Mouse (Mus musculus) heart, embryonic 14.5 days (tissue): ENCODE measurements around the gene Nrxn3. TPM values are rescaled to one million over a fixed set of nuclear protein-coding genes. Genes with fewer than 3 reads are reported as not detected.

Experiments used
- ATAC-seq: fragments of 200-750 bp; cut with Nextera tagmentation; 2 replicates; pipeline ENCODE4 v1.8.0; 2017; ENCODE audit warnings: low read depth, moderate TSS enrichment; ENCODE audit not compliant: insufficient number of reproducible peaks, insufficient read depth, low FRiP score
- H3K27ac ChIP-seq, 2 experiments: fragments of 200-500 bp in 1 of 2; fragments of 300-500 bp in 1 of 2; sonication (generic) in 1 of 2; replicated peaks in 1 of 2; 2 replicates each; pipeline ENCODE4 v1.5.1; 2012 to 2014; ENCODE audit warnings: low read depth in 2 of 2, low read length in 2 of 2, control low read depth in 1 of 2, mild to moderate bottlenecking in 1 of 2, mixed read lengths in 1 of 2; ENCODE audit not compliant: control insufficient read depth in 1 of 2, insufficient read depth in 1 of 2
- H3K27me3 ChIP-seq: fragments of 300-500 bp; sonication (generic); 2 replicates; pipeline ENCODE4 v1.6.1; 2014; ENCODE audit warnings: mild to moderate bottlenecking, low read length, control low read depth; ENCODE audit not compliant: control insufficient read depth, insufficient read depth
- H3K36me3 ChIP-seq: fragments of 300-500 bp; sonication (generic); 2 replicates; pipeline ENCODE4 v1.6.1; 2014; ENCODE audit warnings: mild to moderate bottlenecking, control low read depth, low read length, mixed read lengths; ENCODE audit not compliant: control insufficient read depth, insufficient read depth
- H3K4me1 ChIP-seq, 2 experiments: fragments of 200-500 bp in 1 of 2; fragments of 300-500 bp in 1 of 2; sonication (generic) in 1 of 2; 2 replicates each; pipeline ENCODE4 v1.6.1; 2012 to 2014; ENCODE audit warnings: low read length in 2 of 2, control low read depth in 1 of 2, mixed read lengths in 1 of 2; ENCODE audit not compliant: control insufficient read depth in 2 of 2, insufficient read depth in 2 of 2
- H3K4me2 ChIP-seq: fragments of 300-500 bp; sonication (generic); 2 replicates; pipeline ENCODE4 v1.6.1; 2014; ENCODE audit warnings: mild to moderate bottlenecking, low read length
- H3K4me3 ChIP-seq, 2 experiments: fragments of 200-500 bp in 1 of 2; fragments of 300-500 bp in 1 of 2; sonication (generic) in 1 of 2; 2 replicates each; pipeline ENCODE4 v1.5.1; 2012 to 2014; ENCODE audit warnings: low read length in 2 of 2, mild to moderate bottlenecking in 2 of 2, control low read depth in 1 of 2, low read depth in 1 of 2, moderate library complexity in 1 of 2; ENCODE audit not compliant: control insufficient read depth in 1 of 2, insufficient read depth in 1 of 2
- H3K9ac ChIP-seq: fragments of 300-500 bp; sonication (generic); 2 replicates; pipeline ENCODE4 v1.6.1; 2014; ENCODE audit warnings: mild to moderate bottlenecking, low read length
- H3K9me3 ChIP-seq: fragments of 300-500 bp; sonication (generic); 2 replicates; pipeline ENCODE4 v1.6.1; 2016; ENCODE audit warnings: low read length, control low read depth; ENCODE audit not compliant: control insufficient read depth
- WGBS: fragments of 180-500 bp; shearing (Covaris S2); extraction: QIAGEN DNeasy Blood & Tissue Kit; methylation state at CpG from one replicate; pipeline ENCODE4 v1.1.7; 2014; 5-methylcytosine and 5-hydroxymethylcytosine counted together
- polyA plus RNA-seq: library from polyadenylated mRNA; unstranded; fragments of >200 nt; fragmentation: Nextera tagmentation; extraction: Ambion mirVana; gene quantifications from 2 replicates; pipeline ENCODE4 v1.2.1, GENCODE M21; 2014

The Nrxn3 gene
- polyA plus RNA-seq, 1 experiment from 2014 or later = 1.7 TPM

DNA sequence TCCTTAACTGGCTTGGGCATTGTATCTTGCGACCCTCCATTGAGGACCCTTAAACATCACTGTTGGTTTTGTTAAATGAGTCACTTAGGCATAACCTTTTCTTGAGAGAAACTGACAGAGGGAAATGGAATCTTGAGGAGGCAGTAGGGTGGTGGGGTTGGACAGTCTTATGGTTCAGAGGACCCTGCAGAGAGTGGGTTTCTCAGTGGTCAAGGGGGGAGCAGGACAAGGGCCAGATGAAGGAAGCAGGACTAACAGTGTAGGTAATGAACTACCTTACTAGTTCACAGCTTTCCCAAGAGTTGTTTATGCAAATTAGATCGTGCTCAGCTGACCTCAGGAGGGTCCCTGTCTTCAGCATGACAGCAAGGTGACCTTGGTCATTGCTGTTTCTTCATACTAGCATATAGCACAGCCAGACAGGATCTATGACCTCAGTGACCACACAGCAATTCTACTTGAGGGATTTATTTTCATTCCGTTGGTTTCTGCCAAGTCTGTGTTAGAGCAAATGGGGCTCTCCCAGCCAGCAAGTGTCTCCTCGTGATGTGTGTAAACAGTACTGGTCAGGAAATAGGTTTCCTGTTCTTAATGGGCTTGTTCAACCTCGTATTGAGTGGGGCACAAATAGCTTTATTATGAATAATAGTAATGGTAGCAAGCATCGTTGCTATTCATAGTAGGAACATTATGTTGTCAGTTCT lies 384.4 kb downstream of the Nrxn3 start:
- 54% methylated on average over 6 of the region's 6 CpGs for WGBS
- H3K36me3 ChIP-seq = no peaks in the 10 kb centered on the region
- no peak overlapping the region for H3K4me3 ChIP-seq
- H3K27ac ChIP-seq = no peak overlapping the region
- H3K4me1 ChIP-seq = no peaks in the 10 kb centered on the region; a peak in 1 of 4 replicates
- ATAC-seq = no peak
- no peak overlapping the region for H3K9ac ChIP-seq
- no peak overlapping the region for H3K4me2 ChIP-seq
- H3K9me3 ChIP-seq = no peaks in the 10 kb centered on the region
- H3K27me3 ChIP-seq = no peaks in the 10 kb centered on the region

DNA sequence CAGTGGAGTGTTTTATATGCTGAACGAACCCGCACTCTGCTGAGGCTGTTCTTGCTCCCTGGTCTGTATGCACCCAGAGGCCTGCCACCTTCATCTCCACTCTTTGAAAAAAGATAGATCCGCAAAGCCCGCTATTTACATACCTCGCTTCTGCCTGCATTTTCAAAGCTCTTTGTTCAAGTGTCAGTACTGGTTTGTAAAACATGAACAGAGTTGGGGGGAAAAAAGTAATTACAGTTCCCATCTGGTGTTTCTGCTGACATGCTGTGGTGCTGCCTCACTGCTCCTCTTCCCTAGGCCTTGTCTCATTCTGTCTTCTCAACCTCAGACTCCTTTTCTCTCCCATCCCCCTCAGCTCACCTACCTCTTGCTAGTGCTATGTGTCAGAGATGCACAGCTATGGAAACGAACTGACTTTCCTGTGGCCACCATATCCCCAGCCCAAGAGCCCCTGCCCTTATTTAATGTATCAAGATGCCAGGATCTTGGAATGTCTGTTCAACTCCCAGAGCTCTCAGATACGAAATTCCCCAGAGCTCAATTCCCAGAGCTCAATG lies 387.2 kb downstream of the Nrxn3 start:
- Histone ChIP-seq H3K27ac (no peak overlapping the region), H3K4me1 (no peaks in the 10 kb centered on the region; a peak in 1 of 4 replicates)
- WGBS = 72% methylated on average over 7 of the region's 7 CpGs

DNA sequence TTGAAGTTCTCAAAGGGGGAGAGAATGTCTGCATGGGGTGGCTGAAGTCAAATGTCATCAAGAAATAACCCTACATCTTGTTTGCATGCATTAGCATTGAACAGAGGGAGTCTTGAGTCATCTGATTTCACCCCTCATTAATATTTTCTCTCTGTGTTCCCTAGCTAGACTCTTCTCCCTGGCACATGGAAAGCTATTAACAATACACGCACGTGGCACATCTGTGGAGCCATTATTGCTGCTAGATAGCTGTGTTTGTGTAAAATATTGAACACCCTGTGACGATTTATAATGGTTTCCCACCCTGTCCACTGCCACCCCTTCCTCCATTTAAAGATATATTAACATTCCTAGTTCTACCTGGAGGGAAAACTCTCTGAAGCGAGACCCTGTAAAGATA lies 405.9 kb downstream of the Nrxn3 start:
- Histone ChIP-seq H3K4me2 (no peak overlapping the region), H3K27ac (no peak overlapping the region), H3K4me1 (no peaks in the 10 kb centered on the region), H3K9me3 (no peaks in the 10 kb centered on the region), H3K4me3 (no peak overlapping the region), H3K27me3 (no peaks in the 10 kb centered on the region), H3K9ac (no peak overlapping the region), H3K36me3 (no peaks in the 10 kb centered on the region)
- ATAC-seq = no peak
- WGBS = 70% methylated on average over 4 of the region's 4 CpGs

More for the DNA sequence above, 387.2 kb downstream of the Nrxn3 start:
- Histone ChIP-seq H3K27me3 (no peaks in the 10 kb centered on the region), H3K36me3 (no peaks in the 10 kb centered on the region), H3K4me2 (no peak overlapping the region), H3K9ac (no peak overlapping the region), H3K4me3 (no peak overlapping the region), H3K9me3 (no peaks in the 10 kb centered on the region)
- no peak for ATAC-seq

DNA sequence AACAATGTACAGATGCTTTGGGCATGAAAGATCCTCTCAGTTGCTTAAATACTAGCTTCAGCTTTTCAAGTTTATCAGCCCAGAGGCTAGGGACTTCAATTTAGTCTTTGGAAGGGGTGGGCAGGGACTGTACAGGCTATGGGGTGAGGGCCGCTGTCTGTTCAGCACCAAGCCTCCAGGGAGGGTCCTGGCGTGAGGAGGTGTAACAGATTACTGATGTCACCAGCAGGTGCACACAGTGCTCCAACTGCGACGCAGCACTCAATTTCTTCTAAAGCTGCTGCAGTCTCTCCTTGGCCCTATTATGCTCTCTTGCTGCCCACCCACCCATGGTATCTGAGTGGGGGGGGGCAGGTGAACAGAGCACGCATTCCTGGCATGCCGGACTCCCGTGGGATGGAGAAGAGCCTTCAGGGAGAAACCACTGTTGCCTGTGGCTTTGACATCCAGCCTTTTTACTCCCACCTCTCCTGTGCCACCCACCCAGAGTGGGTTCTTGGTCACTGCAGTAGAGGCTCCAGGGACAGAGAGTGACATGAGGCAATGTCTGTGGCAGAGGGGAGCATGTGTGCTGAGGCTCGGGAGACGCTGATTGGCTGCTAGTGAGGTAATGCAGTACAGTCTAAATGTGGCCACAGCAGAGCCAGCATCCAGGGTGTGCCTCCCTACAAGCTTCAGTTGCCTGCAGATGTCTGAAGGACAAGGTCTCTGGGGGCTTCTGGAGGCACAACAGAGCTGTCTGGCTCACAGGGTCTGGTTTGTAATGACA lies 406.6 kb downstream of the Nrxn3 start:
- H3K27ac ChIP-seq = no peak overlapping the region
- H3K9ac ChIP-seq = no peak overlapping the region
- no peaks in the 10 kb centered on the region for H3K36me3 ChIP-seq
- no peaks in the 10 kb centered on the region for H3K9me3 ChIP-seq
- whole genome bisulfite sequencing = 42% methylated on average over 9 of the region's 9 CpGs
- no peak overlapping the region for H3K4me3 ChIP-seq
- no peaks in the 10 kb centered on the region for H3K4me1 ChIP-seq
- no peaks in the 10 kb centered on the region for H3K27me3 ChIP-seq
- ATAC-seq = no peak
- H3K4me2 ChIP-seq = no peak overlapping the region

DNA sequence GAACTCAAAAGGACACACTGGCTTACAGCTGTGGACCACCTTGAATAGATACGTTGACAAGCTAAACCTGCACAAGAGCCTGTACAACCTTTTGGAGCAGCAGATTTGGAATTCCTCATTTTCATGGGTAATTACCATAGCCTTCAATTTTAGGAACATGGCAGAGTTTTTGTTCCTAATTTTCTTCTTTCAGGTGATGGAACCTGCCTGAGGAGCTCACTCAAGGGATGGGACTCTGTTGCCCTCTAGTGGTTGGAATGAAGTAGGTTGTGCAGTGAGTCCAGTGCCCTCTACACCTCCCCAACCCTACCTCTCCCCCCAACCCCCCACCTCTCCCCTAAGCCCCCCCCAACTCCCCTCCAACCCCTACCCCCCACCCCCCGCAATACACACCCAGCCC lies 411.7 kb downstream of the Nrxn3 start:
- Histone ChIP-seq H3K9ac (no peak overlapping the region), H3K9me3 (no peaks in the 10 kb centered on the region), H3K4me1 (no peaks in the 10 kb centered on the region), H3K4me3 (no peak overlapping the region), H3K4me2 (no peak overlapping the region), H3K36me3 (no peaks in the 10 kb centered on the region), H3K27me3 (no peaks in the 10 kb centered on the region), H3K27ac (no peak overlapping the region)
- no peak for ATAC-seq
- WGBS = 70% methylated on average over 2 of the region's 2 CpGs

DNA sequence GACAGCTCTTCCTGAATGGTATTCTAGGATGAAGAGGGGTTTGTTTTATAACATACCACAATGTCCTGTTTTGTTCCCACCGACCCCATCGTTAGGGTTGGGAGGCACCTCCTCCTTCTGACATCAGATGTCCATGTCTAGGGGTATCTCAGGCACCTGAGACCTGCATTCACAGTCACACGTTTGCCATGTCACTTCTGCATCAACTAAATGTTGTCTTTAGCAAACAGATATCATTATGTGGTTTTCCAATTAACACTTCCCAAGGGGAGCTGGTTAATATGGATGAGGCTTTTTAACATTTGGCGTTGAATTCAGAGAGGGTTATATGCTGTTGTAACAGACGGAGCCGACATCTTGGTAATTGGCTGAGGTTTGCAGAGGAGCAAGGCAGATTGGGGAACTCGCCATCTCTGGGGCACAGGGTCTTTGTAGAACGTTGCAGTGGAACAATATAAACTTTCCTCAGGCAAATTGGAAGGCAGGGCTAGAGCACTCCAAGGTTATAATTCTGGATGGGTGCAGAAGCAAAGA lies 412.2 kb downstream of the Nrxn3 start:
- no peak overlapping the region for H3K9ac ChIP-seq
- no peak for ATAC-seq
- no peak overlapping the region for H3K4me3 ChIP-seq
- H3K9me3 ChIP-seq = no peaks in the 10 kb centered on the region
- 67% methylated on average over 8 of the region's 8 CpGs for WGBS
- H3K4me2 ChIP-seq = no peak overlapping the region
- no peaks in the 10 kb centered on the region for H3K4me1 ChIP-seq
- H3K36me3 ChIP-seq = no peaks in the 10 kb centered on the region
- H3K27ac ChIP-seq = no peak overlapping the region
- no peaks in the 10 kb centered on the region for H3K27me3 ChIP-seq

DNA sequence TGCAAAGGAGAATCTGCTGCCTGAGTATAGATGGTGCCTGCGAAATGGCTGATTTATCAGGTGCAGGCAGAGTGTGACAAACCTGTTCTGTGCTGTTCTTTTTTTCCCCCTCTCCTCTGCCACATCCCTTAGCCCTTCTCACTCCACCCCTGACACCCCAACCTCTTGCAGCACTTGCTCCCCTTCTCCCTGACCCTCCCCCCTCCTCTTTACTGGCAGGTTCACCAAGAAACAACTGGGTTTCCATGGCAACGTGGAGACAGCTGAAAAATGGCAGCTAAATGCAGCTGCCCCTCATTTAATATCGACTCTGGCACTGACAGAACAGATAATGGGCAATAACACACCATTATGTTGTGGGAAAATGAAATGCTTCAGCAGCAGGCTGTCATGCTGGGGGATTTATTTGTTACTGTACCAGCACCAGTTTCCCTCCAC lies 426.3 kb downstream of the Nrxn3 start:
- no peaks in the 10 kb centered on the region for H3K27me3 ChIP-seq
- H3K9me3 ChIP-seq = no peaks in the 10 kb centered on the region
- H3K4me1 ChIP-seq = no peaks in the 10 kb centered on the region
- WGBS = 31% methylated on average over 3 of the region's 3 CpGs
- no peak overlapping the region for H3K27ac ChIP-seq
- H3K36me3 ChIP-seq = no peaks in the 10 kb centered on the region
- ATAC-seq = no peak
- H3K4me3 ChIP-seq = no peak overlapping the region
- H3K9ac ChIP-seq = no peak overlapping the region
- no peak overlapping the region for H3K4me2 ChIP-seq
